Mouse (Mus musculus) hindbrain, embryonic 13.5 days (tissue): ENCODE measurements at regions not wholly inside any gene's neighbourhood (a gene's known extent, or its start where the extent isn't known, plus 50 kb on each side); places are given as distances from the start of the nearest gene placed in this dataset.

Experiments
- ATAC-seq: fragments of 200-750 bp; cut with Nextera tagmentation; 2 replicates; pipeline ENCODE4 v1.8.0; 2017; ENCODE audit warnings: moderate TSS enrichment; ENCODE audit not compliant: low FRiP score
- H3K27ac ChIP-seq: fragments of 300-500 bp; sonication (generic); 2 replicates; pipeline ENCODE4 v1.5.1; 2015; ENCODE audit warnings: inconsistent platforms, mild to moderate bottlenecking, moderate library complexity
- H3K27me3 ChIP-seq: fragments of 300-500 bp; sonication (generic); 2 replicates; pipeline ENCODE4 v1.6.1; 2015; ENCODE audit warnings: mild to moderate bottlenecking, inconsistent platforms
- H3K36me3 ChIP-seq: fragments of 300-500 bp; sonication (generic); 2 replicates; pipeline ENCODE4 v1.6.1; 2015; ENCODE audit warnings: mild to moderate bottlenecking, inconsistent platforms
- H3K4me1 ChIP-seq: fragments of 300-500 bp; sonication (generic); replicated peaks from 2 replicates; pipeline ENCODE4 v1.6.1; 2015; ENCODE audit warnings: inconsistent platforms
- H3K4me2 ChIP-seq: fragments of 300-500 bp; sonication (generic); 2 replicates; pipeline ENCODE4 v1.6.1; 2015; ENCODE audit warnings: inconsistent platforms, mild to moderate bottlenecking, moderate library complexity
- H3K4me3 ChIP-seq: fragments of 300-500 bp; sonication (generic); 2 replicates; pipeline ENCODE4 v1.5.1; 2015; ENCODE audit warnings: mild to moderate bottlenecking, inconsistent platforms
- H3K9ac ChIP-seq: fragments of 300-500 bp; sonication (generic); 2 replicates; pipeline ENCODE4 v1.6.1; 2015; ENCODE audit warnings: mild to moderate bottlenecking, inconsistent platforms
- H3K9me3 ChIP-seq: fragments of 300-500 bp; sonication (generic); 2 replicates; pipeline ENCODE4 v1.6.1; 2016; ENCODE audit warnings: inconsistent platforms
- WGBS: fragments of 180-500 bp; shearing (Covaris S2); methylation state at CpG from one replicate; pipeline ENCODE4 v1.1.7; 2015; 5-methylcytosine and 5-hydroxymethylcytosine counted together

DNA sequence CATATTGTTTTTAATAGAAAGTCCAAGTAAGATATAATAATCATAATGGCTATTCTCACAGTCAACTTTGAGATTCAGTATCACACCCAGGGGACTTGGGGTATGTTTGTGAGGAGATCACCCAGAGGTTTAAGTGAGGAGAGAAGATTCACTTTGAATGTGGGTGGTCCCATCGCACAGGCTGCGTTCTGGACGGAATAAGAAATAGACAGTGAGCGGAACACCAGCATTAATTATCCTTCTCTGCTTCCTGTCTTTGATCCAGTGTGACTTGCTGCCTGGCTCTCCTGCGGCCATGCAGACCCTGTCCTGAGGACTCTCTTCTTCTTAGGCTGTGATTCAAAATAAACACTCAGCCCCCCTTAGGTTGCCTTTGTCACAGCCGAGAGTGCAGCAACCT lies 60.6 kb upstream of the Kras start:
- 57% methylated on average over 6 of the region's 6 CpGs for WGBS
- Histone ChIP-seq H3K4me1 (no peaks in the 10 kb centered on the region), H3K27ac (no peak overlapping the region), H3K9ac (no peak overlapping the region), H3K4me3 (no peak overlapping the region), H3K36me3 (no peaks in the 10 kb centered on the region), H3K27me3 (no peaks in the 10 kb centered on the region), H3K9me3 (no peaks in the 10 kb centered on the region), H3K4me2 (no peak overlapping the region)
- no peak for ATAC-seq

DNA sequence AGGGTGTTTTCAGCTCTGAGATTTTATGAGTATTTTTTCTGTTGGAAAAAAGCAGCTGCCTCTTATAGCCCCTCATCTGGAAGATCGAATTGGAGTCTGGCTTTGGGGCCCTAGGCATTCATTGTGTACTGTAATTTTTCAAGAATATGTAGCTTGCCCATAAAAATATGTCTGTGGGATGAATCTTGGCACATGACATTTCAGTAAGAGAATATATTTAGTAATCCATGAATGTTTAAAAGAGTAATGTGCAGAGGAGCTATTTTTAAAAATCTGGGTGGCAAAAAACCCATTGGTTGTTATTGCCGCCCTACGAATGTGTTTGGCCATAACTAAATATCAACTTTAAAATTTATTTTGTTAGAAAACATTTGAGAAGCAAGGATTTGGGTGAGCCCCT lies 59.0 kb upstream of the Kras start:
- Histone ChIP-seq H3K27ac (no peak overlapping the region), H3K9me3 (no peaks in the 10 kb centered on the region), H3K4me2 (no peak overlapping the region), H3K4me1 (peaks cover 2% of the 10 kb centered on the region; the same call in 1 of the 2 replicates), H3K4me3 (no peak overlapping the region), H3K27me3 (no peaks in the 10 kb centered on the region), H3K9ac (no peak overlapping the region), H3K36me3 (no peaks in the 10 kb centered on the region)
- no peak for ATAC-seq
- WGBS, result 92% methylated on average over 3 of the region's 3 CpGs

DNA sequence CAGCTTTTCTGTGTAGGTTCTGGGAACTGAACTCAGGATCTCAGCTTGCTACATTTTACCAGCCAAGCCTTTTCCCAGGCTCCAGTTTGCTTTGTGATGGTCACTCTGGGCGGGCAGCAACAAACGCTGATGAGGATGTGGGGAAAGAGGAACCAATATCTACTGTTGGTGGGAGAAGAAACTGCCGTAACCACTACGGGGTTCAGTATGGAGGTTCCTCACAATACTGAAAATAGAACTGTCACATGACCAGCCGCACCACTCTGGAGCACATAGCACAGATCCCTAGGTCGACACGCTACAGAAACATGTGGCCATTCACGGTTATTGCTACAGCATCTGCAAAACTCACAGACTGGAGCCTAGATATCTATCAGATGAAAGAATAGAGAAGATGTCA lies 57.2 kb upstream of the Kras start:
- Histone ChIP-seq H3K4me3 (no peak overlapping the region), H3K4me1 (peaks cover 13% of the 10 kb centered on the region), H3K9me3 (no peaks in the 10 kb centered on the region), H3K36me3 (no peaks in the 10 kb centered on the region), H3K27ac (no peak overlapping the region), H3K4me2 (no peak overlapping the region), H3K27me3 (0 out of 2 replicates have a peak, but pooled peaks cover 2% of the 10 kb centered on the region), H3K9ac (no peak overlapping the region)
- no peak for ATAC-seq
- WGBS, result 93% methylated on average over 8 of the region's 8 CpGs

DNA sequence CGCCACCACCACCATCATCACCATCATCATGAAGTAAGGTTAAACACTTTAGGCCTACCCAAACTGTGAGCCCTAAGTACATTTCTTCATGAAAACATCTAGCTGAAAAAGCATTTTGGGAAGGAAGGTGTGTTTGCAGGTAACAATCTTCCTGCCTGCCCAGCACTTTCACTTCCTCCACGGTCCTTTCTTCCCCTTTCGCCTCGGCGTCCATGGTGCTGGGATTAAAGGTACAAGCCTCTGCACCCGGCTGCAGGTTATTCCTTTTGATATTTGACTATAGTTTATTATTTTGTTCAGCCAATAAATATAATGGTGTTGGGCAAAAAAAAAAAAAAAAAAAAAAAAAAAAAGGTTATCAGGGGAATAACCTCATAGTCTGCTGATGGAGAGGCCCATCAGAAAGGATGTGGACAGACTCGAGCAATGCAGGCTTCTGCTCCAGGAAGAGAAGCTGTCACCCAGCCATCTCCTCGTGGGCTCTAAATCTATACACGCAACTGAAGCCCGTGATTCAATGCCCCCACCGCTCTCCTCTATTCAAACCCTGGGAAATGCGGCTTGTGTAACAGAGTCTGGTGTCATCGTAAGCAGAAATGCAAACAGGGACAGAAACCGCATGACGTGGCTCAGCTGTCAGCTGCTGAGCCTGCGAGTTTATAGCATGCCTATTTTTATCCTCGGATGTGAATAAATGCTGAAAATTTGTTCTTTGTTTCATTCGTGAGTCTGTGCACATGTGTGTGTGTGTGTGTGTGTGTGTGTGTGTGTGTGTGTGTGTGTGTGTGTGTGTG lies 56.5 kb upstream of the Kras start:
- Histone ChIP-seq H3K4me1 (peaks cover 13% of the 10 kb centered on the region), H3K27ac (no peak overlapping the region), H3K9me3 (no peaks in the 10 kb centered on the region), H3K36me3 (no peaks in the 10 kb centered on the region), H3K4me2 (no peak overlapping the region), H3K9ac (no peak overlapping the region), H3K4me3 (no peak overlapping the region), H3K27me3 (0 out of 2 replicates have a peak, but pooled peaks cover 2% of the 10 kb centered on the region)
- no peak for ATAC-seq
- WGBS, result 70% methylated on average over 18 of the region's 18 CpGs

DNA sequence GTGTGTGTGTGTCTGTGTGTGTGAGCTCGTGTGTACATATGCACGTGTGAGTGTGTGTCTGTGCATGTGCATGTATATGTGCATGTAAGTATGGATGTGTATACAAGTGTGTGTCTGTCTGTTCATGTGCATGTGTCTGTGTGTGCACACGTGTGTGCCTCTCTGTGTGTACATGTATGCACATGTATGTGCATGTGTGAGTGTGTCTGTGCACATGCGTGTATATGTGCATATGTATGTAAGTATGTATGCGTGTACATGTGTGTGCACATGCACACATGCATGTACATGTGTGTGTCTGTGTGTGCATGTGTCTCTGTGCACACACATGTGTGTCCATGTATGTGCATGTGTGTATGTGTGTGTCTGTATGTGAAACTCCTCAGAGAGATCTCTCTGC lies 55.6 kb upstream of the Kras start:
- Histone ChIP-seq H3K4me2 (no peak overlapping the region), H3K9ac (no peak overlapping the region), H3K36me3 (no peaks in the 10 kb centered on the region), H3K4me1 (peaks cover 13% of the 10 kb centered on the region), H3K4me3 (no peak overlapping the region), H3K27me3 (0 out of 2 replicates have a peak, but pooled peaks cover 2% of the 10 kb centered on the region), H3K9me3 (no peaks in the 10 kb centered on the region), H3K27ac (no peak overlapping the region)
- WGBS, result 96% methylated on average over 5 of the region's 5 CpGs
- ATAC-seq, result no peak

DNA sequence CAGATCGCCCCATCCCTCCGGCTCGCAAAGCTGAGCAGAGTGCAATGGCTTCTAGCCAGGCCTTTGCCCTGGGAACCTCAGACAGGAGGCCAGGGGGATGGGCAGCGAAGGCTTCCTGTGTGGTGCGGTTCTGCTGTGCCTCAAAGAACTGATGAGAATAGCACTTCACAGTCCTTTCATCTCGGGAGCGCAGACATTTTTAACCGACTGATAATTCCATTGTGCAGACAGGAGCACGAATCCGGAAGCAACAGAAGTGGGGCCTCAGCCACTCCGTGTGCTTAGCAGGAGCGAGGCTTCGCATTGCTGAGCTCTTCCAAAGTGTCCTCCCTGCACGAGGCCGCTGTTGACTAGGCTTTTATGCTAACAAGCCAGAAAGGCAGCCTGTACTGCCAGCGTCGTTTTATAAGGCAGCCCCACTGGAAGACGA lies 53.6 kb upstream of the Kras start:
- peak overlapping the region; percentile 47 for H3K4me2 ChIP-seq
- no peak overlapping the region; the same call in 1 of the 2 replicates for H3K4me3 ChIP-seq
- ATAC-seq, result peak; percentile 66
- 0 out of 2 replicates have a peak, but pooled peaks cover 2% of the 10 kb centered on the region for H3K27me3 ChIP-seq
- peak overlapping the region; percentile 52 for H3K27ac ChIP-seq
- peak overlapping the region; percentile 25; the same call in 1 of the 2 replicates for H3K9ac ChIP-seq
- no peaks in the 10 kb centered on the region for H3K36me3 ChIP-seq
- H3K4me1 ChIP-seq, result peaks cover 13% of the 10 kb centered on the region
- no peaks in the 10 kb centered on the region for H3K9me3 ChIP-seq
- 12% methylated on average over 18 of the region's 18 CpGs for WGBS

DNA sequence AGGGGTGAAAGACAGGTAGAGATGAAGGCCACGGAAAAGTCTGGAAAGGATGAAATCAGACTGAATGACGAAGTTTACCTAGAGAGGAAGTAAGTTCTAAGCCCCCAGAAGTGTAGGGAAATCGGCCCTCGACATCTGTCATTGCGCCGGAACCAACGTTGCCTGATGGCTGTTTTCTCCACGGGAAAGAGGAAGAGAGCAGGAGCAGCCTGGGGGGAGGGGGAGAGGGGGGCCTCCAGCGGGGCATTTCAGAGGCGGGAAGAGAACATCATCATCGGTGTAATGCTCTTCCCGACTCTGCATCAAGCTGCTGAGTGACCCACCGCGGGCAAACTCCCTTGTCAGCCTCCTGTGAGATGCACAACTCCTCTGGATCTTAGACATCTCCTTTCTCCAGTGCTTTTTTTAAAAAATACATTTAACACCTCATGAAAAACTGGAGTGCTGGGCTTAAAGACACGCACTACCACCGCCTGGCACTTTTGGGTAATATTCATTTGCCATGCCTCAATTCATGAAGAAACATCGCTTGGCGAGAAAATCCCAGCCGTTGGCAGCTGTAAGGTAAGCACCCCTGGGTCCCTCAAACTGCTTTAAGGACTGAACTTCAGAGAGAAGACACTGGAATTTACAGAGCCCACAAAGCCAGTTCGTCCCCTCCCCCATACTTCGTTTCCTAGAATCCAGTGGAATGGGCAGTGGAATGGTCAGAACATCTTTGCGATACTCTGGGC lies 53.0 kb upstream of the Kras start:
- no peaks in the 10 kb centered on the region for H3K9me3 ChIP-seq
- H3K4me1 ChIP-seq, result peaks cover 13% of the 10 kb centered on the region
- ATAC-seq, result no peak
- 0 out of 2 replicates have a peak, but pooled peaks cover 2% of the 10 kb centered on the region for H3K27me3 ChIP-seq
- H3K4me3 ChIP-seq, result no peak overlapping the region; the same call in 1 of the 2 replicates
- H3K36me3 ChIP-seq, result no peaks in the 10 kb centered on the region
- H3K4me2 ChIP-seq, result peak overlapping the region; percentile 47
- WGBS, result 62% methylated on average over 22 of the region's 22 CpGs
- H3K27ac ChIP-seq, result peak overlapping the region; percentile 52
- peak overlapping the region; percentile 25; the same call in 1 of the 2 replicates for H3K9ac ChIP-seq

DNA sequence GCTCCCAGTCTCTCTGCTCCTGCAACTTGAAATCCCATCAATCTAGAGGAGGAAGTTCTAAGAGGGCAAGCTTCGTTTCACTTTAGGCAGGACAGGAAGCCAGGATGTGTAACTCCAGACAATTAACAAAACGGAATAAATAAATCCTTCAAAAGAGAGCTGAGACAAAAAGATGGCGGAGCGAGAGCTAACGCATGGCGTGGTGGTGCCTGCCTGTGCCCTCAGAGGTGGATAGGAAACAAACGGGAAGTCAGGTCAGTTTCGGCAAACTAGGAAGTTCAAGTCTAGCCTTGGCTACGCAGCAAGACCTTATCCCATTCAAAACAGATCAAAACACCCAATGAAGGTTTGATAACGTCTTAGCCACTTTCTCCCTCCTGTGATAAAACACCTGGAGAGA lies 52.1 kb upstream of the Kras start:
- Histone ChIP-seq H3K27me3 (0 out of 2 replicates have a peak, but pooled peaks cover 2% of the 10 kb centered on the region), H3K36me3 (no peaks in the 10 kb centered on the region), H3K9ac (no peak overlapping the region), H3K4me2 (no peak overlapping the region), H3K4me1 (peaks cover 13% of the 10 kb centered on the region), H3K9me3 (no peaks in the 10 kb centered on the region), H3K27ac (no peak overlapping the region), H3K4me3 (no peak overlapping the region)
- no peak for ATAC-seq
- 95% methylated on average over 10 of the region's 10 CpGs for WGBS

DNA sequence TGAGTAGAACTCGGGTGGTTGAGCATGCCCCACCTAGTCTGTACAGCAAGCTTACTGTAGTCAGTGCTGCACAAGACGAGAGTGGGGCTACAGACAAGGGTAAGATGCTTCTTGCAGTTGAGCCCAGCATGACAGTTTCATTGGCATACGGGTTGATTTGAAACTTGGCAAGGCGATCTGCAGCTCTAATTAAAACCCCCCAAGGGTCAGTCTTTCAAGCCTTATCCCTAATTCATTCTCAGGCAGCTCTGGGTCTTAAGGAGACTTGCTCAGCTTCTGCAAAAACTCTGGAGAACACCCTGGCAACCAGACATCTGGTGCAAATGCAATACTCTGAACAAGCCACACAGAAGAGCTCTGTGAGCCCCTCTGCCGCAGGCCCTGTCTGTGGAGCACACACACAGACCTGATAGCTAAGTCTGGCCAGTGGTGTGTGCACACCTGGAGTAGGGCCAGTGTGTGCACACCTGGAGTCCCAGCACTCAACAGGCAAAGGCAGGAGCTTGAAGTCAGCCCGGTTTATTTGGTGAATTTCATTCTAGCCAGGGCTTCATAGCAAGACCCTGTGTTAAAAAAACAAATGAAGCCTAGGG lies 50.3 kb upstream of the Kras start:
- no peaks in the 10 kb centered on the region for H3K9me3 ChIP-seq
- 0 out of 2 replicates have a peak, but pooled peaks cover 2% of the 10 kb centered on the region for H3K27me3 ChIP-seq
- H3K4me1 ChIP-seq, result peaks cover 13% of the 10 kb centered on the region
- H3K9ac ChIP-seq, result no peak overlapping the region
- no peak overlapping the region for H3K4me3 ChIP-seq
- 55% methylated on average over 6 of the region's 6 CpGs for WGBS
- no peak overlapping the region for H3K4me2 ChIP-seq
- ATAC-seq, result 0 out of 2 replicates have a peak, but pooled peaks have one; percentile 22
- no peaks in the 10 kb centered on the region for H3K36me3 ChIP-seq
- peak overlapping the region; percentile 37; the same call in 1 of the 2 replicates for H3K27ac ChIP-seq
